Mouse (Mus musculus) CH12.LX (cell line): ENCODE data around the gene Iqgap1. TPM values are rescaled to one million over a fixed set of nuclear protein-coding genes. Genes with fewer than 3 reads are reported as not detected.

Experiments used
- DNase-seq: peaks from one replicate; pipeline ENCODE4 v3.0.0-alpha.2; 2013; ENCODE audit errors: extremely low read depth
- H3K27ac ChIP-seq: 2 replicates; pipeline ENCODE4 v1.5.1; 2012; ENCODE audit warnings: low read depth, mild to moderate bottlenecking, control low read depth, moderate library complexity; ENCODE audit not compliant: insufficient read depth
- H3K27me3 ChIP-seq: replicated peaks from 2 replicates; pipeline ENCODE3; 2012; ENCODE audit warnings: inconsistent platforms
- H3K36me3 ChIP-seq, 2 experiments: replicated peaks in 1 of 2; 2 replicates each; pipeline versions ENCODE3 to v1.6.1; 2012; ENCODE audit warnings: inconsistent platforms in 1 of 2, low read length in 1 of 2, mild to moderate bottlenecking in 1 of 2, mixed read lengths in 1 of 2, moderate library complexity in 1 of 2; ENCODE audit not compliant: control insufficient read depth in 1 of 2, insufficient read depth in 1 of 2
- H3K4me1 ChIP-seq, 2 experiments: 2 replicates each; pipeline ENCODE4 v1.6.1; 2012; ENCODE audit warnings: inconsistent platforms in 1 of 2, moderate library complexity in 1 of 2; ENCODE audit not compliant: insufficient read depth in 2 of 2, control insufficient read depth in 1 of 2
- H3K4me2 ChIP-seq: 2 replicates; pipeline ENCODE4 v1.6.1; 2012; ENCODE audit warnings: low read depth, mild to moderate bottlenecking, control low read depth; ENCODE audit not compliant: poor library complexity, insufficient read depth, severe bottlenecking
- H3K4me3 ChIP-seq, 3 experiments: fragments of 150-350 bp in 1 of 3; sonication (generic) in 1 of 3; replicated peaks in 1 of 3; 2 replicates each; pipeline versions ENCODE3 to v1.5.1; 2011 to 2012; ENCODE audit warnings: low read depth in 2 of 3, low read length in 2 of 3, mild to moderate bottlenecking in 2 of 3, moderate library complexity in 2 of 3, control low read depth in 1 of 3, improper control_type of control experiment in 1 of 3, inconsistent platforms in 1 of 3, mixed read lengths in 1 of 3; ENCODE audit not compliant: poor library complexity in 1 of 3
- H3K79me2 ChIP-seq: replicated peaks from 2 replicates; pipeline ENCODE4 v1.6.1; 2012; ENCODE audit warnings: mild to moderate bottlenecking, moderate library complexity; ENCODE audit not compliant: control insufficient read depth, poor library complexity, insufficient read depth, severe bottlenecking; ENCODE audit errors: extremely low read depth
- H3K9ac ChIP-seq: 2 replicates; pipeline ENCODE4 v1.6.1; 2012; ENCODE audit warnings: low read depth, mild to moderate bottlenecking, control low read depth, moderate library complexity; ENCODE audit not compliant: insufficient read depth
- H3K9me3 ChIP-seq: replicated peaks from 2 replicates; pipeline ENCODE3; 2012; ENCODE audit warnings: low read length, inconsistent platforms, mixed read lengths
- BHLHE40 ChIP-seq: IDR thresholded peaks from 2 replicates; pipeline ENCODE4 v1.6.1; 2011; ENCODE audit warnings: mild to moderate bottlenecking, low read depth, low read length, improper control_type of control experiment
- CHD1 ChIP-seq: IDR thresholded peaks from 2 replicates; pipeline ENCODE4 v1.6.1; 2012; ENCODE audit warnings: low read depth, low read length, improper control_type of control experiment, inconsistent platforms
- CHD2 ChIP-seq: IDR thresholded peaks from 2 replicates; pipeline ENCODE4 v1.6.1; 2011; ENCODE audit warnings: low read length, improper control_type of control experiment
- CTCF ChIP-seq, 2 experiments: IDR thresholded peaks in 1 of 2; conservative IDR thresholded peaks in 1 of 2; 2 replicates each; pipeline ENCODE4 v1.5.1; 2011 to 2012; ENCODE audit warnings: low read depth in 2 of 2, low read length in 2 of 2, improper control_type of control experiment in 1 of 2, inconsistent platforms in 1 of 2, mild to moderate bottlenecking in 1 of 2, moderate library complexity in 1 of 2
- E2F4 ChIP-seq: IDR thresholded peaks from 2 replicates; pipeline ENCODE4 v1.6.1; 2011; ENCODE audit warnings: low read depth, low read length, improper control_type of control experiment; ENCODE audit not compliant: insufficient replicate concordance
- ELF1 ChIP-seq: IDR thresholded peaks from 2 replicates; pipeline ENCODE4 v1.6.1; 2014; ENCODE audit warnings: low read depth, mild to moderate bottlenecking, inconsistent platforms, low read length, improper control_type of control experiment
- EP300 ChIP-seq: IDR thresholded peaks from 2 replicates; pipeline ENCODE4 v1.6.1; 2011; ENCODE audit warnings: low read length, improper control_type of control experiment
- ETS1 ChIP-seq: conservative IDR thresholded peaks from 2 replicates; pipeline ENCODE4 v1.6.1; 2012; ENCODE audit warnings: low read depth, mild to moderate bottlenecking, inconsistent platforms, low read length, improper control_type of control experiment, moderate library complexity
- GABPA ChIP-seq: IDR thresholded peaks from 2 replicates; pipeline ENCODE4 v1.6.1; 2012; ENCODE audit warnings: low read depth, low read length, improper control_type of control experiment, inconsistent platforms; ENCODE audit not compliant: insufficient replicate concordance
- HCFC1 ChIP-seq: IDR thresholded peaks from 2 replicates; pipeline ENCODE4 v1.6.1; 2012; ENCODE audit warnings: low read depth, mild to moderate bottlenecking, inconsistent platforms, low read length, improper control_type of control experiment
- IRF4 ChIP-seq: IDR thresholded peaks from 2 replicates; pipeline ENCODE4 v1.6.1; 2014; ENCODE audit warnings: low read depth, mild to moderate bottlenecking, inconsistent platforms, low read length, improper control_type of control experiment
- JUN ChIP-seq: IDR thresholded peaks from 2 replicates; pipeline ENCODE4 v1.6.1; 2011; ENCODE audit warnings: low read depth, mild to moderate bottlenecking, low read length, improper control_type of control experiment, moderate library complexity; ENCODE audit not compliant: insufficient read depth
- JUND ChIP-seq: conservative IDR thresholded peaks from 2 replicates; pipeline ENCODE4 v1.6.1; 2011; ENCODE audit warnings: low read depth, low read length, improper control_type of control experiment
- KAT2A ChIP-seq: IDR thresholded peaks from 2 replicates; pipeline ENCODE4 v1.6.1; 2012; ENCODE audit warnings: low read length, improper control_type of control experiment, inconsistent platforms; ENCODE audit not compliant: insufficient replicate concordance
- MAFK ChIP-seq: IDR thresholded peaks from 2 replicates; pipeline ENCODE4 v1.6.1; 2011; ENCODE audit warnings: low read length, improper control_type of control experiment; ENCODE audit not compliant: insufficient replicate concordance
- MAZ ChIP-seq: IDR thresholded peaks from 2 replicates; pipeline ENCODE4 v1.6.1; 2012; ENCODE audit warnings: low read depth, mild to moderate bottlenecking, inconsistent platforms, low read length, improper control_type of control experiment, moderate library complexity
- MEF2A ChIP-seq: IDR thresholded peaks from 2 replicates; pipeline ENCODE4 v1.6.1; 2014; ENCODE audit warnings: low read depth, mild to moderate bottlenecking, inconsistent platforms, low read length, improper control_type of control experiment, borderline replicate concordance
- MXI1 ChIP-seq: IDR thresholded peaks from 2 replicates; pipeline ENCODE4 v1.6.1; 2011; ENCODE audit warnings: mild to moderate bottlenecking, low read depth, low read length, improper control_type of control experiment
- MYC ChIP-seq: IDR thresholded peaks from 2 replicates; pipeline ENCODE4 v1.6.1; 2011; ENCODE audit warnings: low read depth, mild to moderate bottlenecking, improper control_type of control experiment, low read length
- NELFE ChIP-seq: IDR thresholded peaks from 2 replicates; pipeline ENCODE4 v1.6.1; 2011; ENCODE audit warnings: low read depth, low read length, improper control_type of control experiment
- PAX5 ChIP-seq: IDR thresholded peaks from 2 replicates; pipeline ENCODE4 v1.6.1; 2012; ENCODE audit warnings: low read length, inconsistent platforms, mixed read lengths
- POLR2A ChIP-seq: IDR thresholded peaks from 2 replicates; pipeline ENCODE4 v1.6.1; 2011; ENCODE audit warnings: low read depth, mild to moderate bottlenecking, improper control_type of control experiment, low read length
- RAD21 ChIP-seq: IDR thresholded peaks from 2 replicates; pipeline ENCODE4 v1.6.1; 2011; ENCODE audit warnings: low read depth, mild to moderate bottlenecking, low read length, improper control_type of control experiment, moderate library complexity
- RCOR1 ChIP-seq: conservative IDR thresholded peaks from 2 replicates; pipeline ENCODE4 v1.6.1; 2012; ENCODE audit warnings: low read depth, mild to moderate bottlenecking, inconsistent platforms, low read length, improper control_type of control experiment
- SIN3A ChIP-seq: IDR thresholded peaks from 2 replicates; pipeline ENCODE4 v1.6.1; 2012; ENCODE audit warnings: low read length, improper control_type of control experiment, inconsistent platforms
- SMC3 ChIP-seq: IDR thresholded peaks from 2 replicates; pipeline ENCODE4 v1.6.1; 2011; ENCODE audit warnings: low read depth, low read length, improper control_type of control experiment
- TBP ChIP-seq: conservative IDR thresholded peaks from 2 replicates; pipeline ENCODE4 v1.6.1; 2011; ENCODE audit warnings: low read depth, low read length, improper control_type of control experiment
- TCF12 ChIP-seq: IDR thresholded peaks from 2 replicates; pipeline ENCODE4 v1.6.1; 2014; ENCODE audit warnings: low read depth, mild to moderate bottlenecking, inconsistent platforms, low read length, improper control_type of control experiment
- UBTF ChIP-seq: IDR thresholded peaks from 2 replicates; pipeline ENCODE4 v1.6.1; 2012; ENCODE audit warnings: low read depth, mild to moderate bottlenecking, inconsistent platforms, low read length, improper control_type of control experiment, moderate library complexity
- USF1 ChIP-seq: IDR thresholded peaks from 2 replicates; pipeline ENCODE4 v1.6.1; 2014; ENCODE audit warnings: low read depth, mild to moderate bottlenecking, inconsistent platforms, low read length, improper control_type of control experiment
- USF2 ChIP-seq: conservative IDR thresholded peaks from 2 replicates; pipeline ENCODE4 v1.6.1; 2011; ENCODE audit warnings: low read depth, low read length, improper control_type of control experiment
- ZC3H11A ChIP-seq: IDR thresholded peaks from 2 replicates; pipeline ENCODE4 v1.6.1; 2012; ENCODE audit warnings: low read depth, mild to moderate bottlenecking, inconsistent platforms, low read length, improper control_type of control experiment
- ZKSCAN1 ChIP-seq: IDR thresholded peaks from 2 replicates; pipeline ENCODE4 v1.6.1; 2012; ENCODE audit warnings: low read depth, inconsistent platforms, low read length, improper control_type of control experiment, borderline replicate concordance
- ZMIZ1 ChIP-seq: IDR thresholded peaks from 2 replicates; pipeline ENCODE4 v1.6.1; 2012; ENCODE audit warnings: low read depth, mild to moderate bottlenecking, inconsistent platforms, low read length, improper control_type of control experiment
- ZNF384 ChIP-seq: IDR thresholded peaks from 2 replicates; pipeline ENCODE4 v1.6.1; 2012; ENCODE audit warnings: low read depth, low read length, improper control_type of control experiment, inconsistent platforms
- dilution Hi-C: fragments of 300-500 bp; cut with MboI; formaldehyde crosslinking; loops from 2 replicates; pipeline ENCODE4 v1.14.3; 2020; ENCODE audit warnings: low sequenced_read_pairs; ENCODE audit not compliant: extremely low pct_unique_long_range_greater_than_20kb, extremely low pct_ligation_motif_present
- in situ Hi-C: fragments of 300-500 bp; cut with MboI; formaldehyde crosslinking; loops from 3 replicates; pipeline ENCODE4 v1.14.3; 2019; ENCODE audit warnings: low sequenced_read_pairs, low pct_ligation_motif_present, low pct_unique_long_range_greater_than_20kb, mixed read lengths
- polyA plus RNA-seq: library from polyadenylated mRNA; unstranded; fragments of >175 nt; gene quantifications from 2 replicates; pipeline ENCODE4 v1.2.1, GENCODE M21; 2012; ENCODE audit warnings: low read depth; ENCODE audit not compliant: insufficient read length
- total RNA-seq, 2 experiments: library from RNA; depleted of rRNA; stranded (reverse); fragments of 300-350 nt in 1 of 2; fragments of >200 nt in 1 of 2; gene quantifications; 2 replicates each; pipeline ENCODE4 v1.2.3; 2012 to 2014

Iqgap1 gene
- total and polyA plus RNA-seq, 3 experiments = 49.6 to 126 (median 77.0) TPM

GRCm38 (mm10) chr7:80687721-80688555 is 137.8 kb downstream of the Iqgap1 start:
- no peak for TF ChIP-seq CHD1
- no peak for TF ChIP-seq NELFE
- TF ChIP-seq CTCF (conservative IDR thresholded peaks at IDR 0.05 in 1 of 2, IDR thresholded peaks at IDR 0.05 in 1 of 2; ENCODE audit: low read depth in 2 of 2, low read length in 2 of 2) = peak in 1 of 2 experiments; percentile 29; a peak in 1 of 4 replicates
- no peak for TF ChIP-seq E2F4
- TF ChIP-seq SMC3 = 0 out of 2 replicates have a peak, but pooled peaks have one; percentile 1
- TF ChIP-seq ELF1 = no peak
- TF ChIP-seq UBTF = peak; percentile 84
- no peak for TF ChIP-seq EP300
- TF ChIP-seq SIN3A = 0 out of 2 replicates have a peak, but pooled peaks have one; percentile 30
- no peak for TF ChIP-seq JUND
- no peak for TF ChIP-seq MAZ
- 0 out of 2 replicates have a peak, but pooled peaks have one; percentile 33 for TF ChIP-seq TBP
- no peak for TF ChIP-seq CHD2
- TF ChIP-seq USF2 = no peak
- TF ChIP-seq ZNF384 = no peak
- TF ChIP-seq GABPA = no peak
- no peak for TF ChIP-seq JUN
- no peak for TF ChIP-seq MAFK
- TF ChIP-seq USF1 = no peak
- TF ChIP-seq BHLHE40 = no peak
- TF ChIP-seq MEF2A = no peak
- TF ChIP-seq PAX5 = no peak
- peak; percentile 36; the same call in 1 of the 2 replicates for TF ChIP-seq TCF12
- TF ChIP-seq RCOR1 = no peak
- TF ChIP-seq MYC = 0 out of 2 replicates have a peak, but pooled peaks have one; percentile 29
- TF ChIP-seq RAD21 = no peak; the same call in none of the 2 replicates
- TF ChIP-seq ETS1 = no peak
- TF ChIP-seq ZKSCAN1 = no peak
- no peak for TF ChIP-seq IRF4
- no peak for TF ChIP-seq HCFC1
- TF ChIP-seq MXI1 = no peak
- no peak for TF ChIP-seq ZMIZ1
- no peak for TF ChIP-seq ZC3H11A
- TF ChIP-seq KAT2A = no peak
- TF ChIP-seq POLR2A = peak; percentile 4; the same call in 1 of the 2 replicates
- peaks cover 2% of the 10 kb centered on the region for H3K9me3 ChIP-seq
- dilution Hi-C loops = no loop called here
- peak overlapping the region; percentile 69 for H3K4me2 ChIP-seq
- H3K79me2 ChIP-seq = no peaks in the 10 kb centered on the region
- H3K9ac ChIP-seq = peak overlapping the region; percentile 89
- peaks cover 0 to 5% of the 10 kb centered on the region in 2 experiments for H3K36me3 ChIP-seq
- H3K4me3 ChIP-seq = peak overlapping the region; percentile 66 to 82 (median 76)
- in situ Hi-C loops = no loop called here
- H3K27me3 ChIP-seq = no peaks in the 10 kb centered on the region
- H3K27ac ChIP-seq = peak overlapping the region; percentile 48
- DNase-seq = peak; percentile 80
- peaks cover 0 to 14% of the 10 kb centered on the region in 2 experiments; a peak in 2 of 4 replicates for H3K4me1 ChIP-seq
